Mouse (Mus musculus): ENCODE results near the gene Tmem274. TPM values are rescaled to one million over a fixed set of nuclear protein-coding genes. Genes with fewer than 3 reads are reported as not detected.

Gene Tmem274
- not detected in 2 replicates for polyA plus RNA-seq (2012; ENCODE audit: low replicate concordance)

GRCm38 (mm10) chr4:149477078-149477477 lies at the start of gene Tmem274:
TSS of gene Tmem274 (plus strand) at chr4:149477378.

GRCm38 (mm10) chr4:149454879-149455278 lies 22.3 kb upstream of the Tmem274 start, which contains the start of gene Rbp7:
TSS of gene Rbp7 (minus strand) at chr4:149454978.

GRCm38 (mm10) chr4:149485053-149485824 lies 8.1 kb downstream of the Tmem274 start, which contains the start of the genes Nmnat1 and Lzic:
TSS of gene Nmnat1 (minus strand) at chr4:149485202.
TSS of gene Lzic (plus strand) at chr4:149485229.

GRCm38 (mm10) chr4:149517868-149518340 lies 40.7 kb downstream of the Tmem274 start, which contains the start of gene Ctnnbip1:
TSS of gene Ctnnbip1 (plus strand) at chr4:149518236.

Other genes with a start within 250 kb of the Tmem274 start
- 1.5 and 3.1 TPM in 2 replicates for gene Kif1b, start 169.7 kb upstream of the Tmem274 start, polyA plus RNA-seq (2012; ENCODE audit: low replicate concordance)
- 219 and 337 TPM in 2 replicates for gene Ube4b, start 50.6 kb upstream of the Tmem274 start, polyA plus RNA-seq (2012; ENCODE audit: low replicate concordance)
- not detected in 2 replicates for gene Rbp7, start 22.4 kb upstream of the Tmem274 start, polyA plus RNA-seq (2012; ENCODE audit: low replicate concordance)
- gene Nmnat1, start 7.8 kb downstream of the Tmem274 start, polyA plus RNA-seq (2012; ENCODE audit: low replicate concordance) = 1.3 and 2.9 TPM in 2 replicates
- 11.8 and 15.3 TPM in 2 replicates for gene Lzic, start 7.9 kb downstream of the Tmem274 start, polyA plus RNA-seq (2012; ENCODE audit: low replicate concordance)
- 0.55 and 3.0 TPM in 2 replicates for gene Ctnnbip1, start 40.9 kb downstream of the Tmem274 start, polyA plus RNA-seq (2012; ENCODE audit: low replicate concordance)
- 9.5 and 10.6 TPM in 2 replicates for gene Clstn1, start 109.1 kb downstream of the Tmem274 start, polyA plus RNA-seq (2012; ENCODE audit: low replicate concordance)
- gene Pik3cd, start 225.2 kb downstream of the Tmem274 start, polyA plus RNA-seq (2012; ENCODE audit: low replicate concordance) = 37.1 and 68.7 TPM in 2 replicates

All from leukemia stem cell, adult 10-12 weeks (primary cell).